Mouse (Mus musculus) lung, adult 2 months (tissue): ENCODE results near the gene Snw1.
A peak's percentile ranks its signal among the peaks of the same experiment; 100 is the strongest.

ENCODE experiments used
- CTCF ChIP-seq: fragments of 200-500 bp; IDR thresholded peaks from 2 replicates; pipeline ENCODE4 v1.5.1; 2011; ENCODE audit warnings: mild to moderate bottlenecking, low read length, control low read depth; ENCODE audit not compliant: insufficient read depth
- POLR2A ChIP-seq: fragments of 200-500 bp; IDR thresholded peaks from 2 replicates; pipeline ENCODE4 v1.6.1; 2011; ENCODE audit warnings: low read depth, mild to moderate bottlenecking, control low read depth, low read length, borderline replicate concordance; ENCODE audit errors: extremely low read depth

DNA sequence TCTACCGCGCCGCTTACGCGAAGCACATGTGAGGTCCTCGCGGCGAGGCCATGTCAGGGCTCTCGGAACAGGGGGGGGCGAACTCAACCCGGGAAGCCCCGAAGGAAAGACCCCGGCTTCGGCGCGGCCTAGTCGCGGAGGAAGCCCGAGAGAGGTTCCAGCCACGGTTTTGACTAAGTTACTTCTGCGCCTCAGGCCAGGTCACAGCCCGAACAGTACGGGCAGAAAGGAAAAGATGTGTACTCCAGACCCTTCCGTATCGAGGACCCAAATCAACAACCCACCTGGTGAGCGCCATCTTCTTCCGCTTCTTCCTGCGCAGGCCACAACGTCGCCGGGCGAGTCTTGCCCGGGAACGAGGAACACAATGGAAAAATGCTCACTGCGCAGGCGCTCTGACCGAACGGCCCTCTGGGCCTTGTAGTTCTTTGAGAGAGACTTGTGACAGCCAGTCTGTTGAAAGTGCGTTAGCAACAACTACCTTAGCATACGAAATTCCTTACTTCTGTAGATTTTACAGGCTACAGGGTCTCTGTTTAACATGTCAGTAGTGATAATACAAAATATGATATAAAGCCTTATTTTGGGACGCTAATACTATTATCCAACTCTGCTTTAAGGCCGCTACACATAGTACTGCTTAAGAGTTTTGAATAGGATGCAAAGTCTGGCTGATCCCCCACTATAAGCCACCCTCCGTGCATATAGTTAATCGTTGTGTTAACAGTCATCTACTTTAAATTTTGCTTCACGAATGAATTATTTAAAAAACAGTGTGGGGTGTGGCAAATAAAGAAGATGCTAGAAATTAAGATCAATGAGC is at the start of gene Snw1:
- TF ChIP-seq CTCF = no peak
- TF ChIP-seq POLR2A = peak; percentile 96
